Mouse (Mus musculus) hindbrain, embryonic 13.5 days (tissue): Measurements from ENCODE around the gene Cd4. TPM values are rescaled to one million over a fixed set of nuclear protein-coding genes. Genes with fewer than 3 reads are reported as not detected.

Experiments
- ATAC-seq: fragments of 200-750 bp; cut with Nextera tagmentation; 2 replicates; pipeline ENCODE4 v1.8.0; 2017; ENCODE audit warnings: moderate TSS enrichment; ENCODE audit not compliant: low FRiP score
- H3K27ac ChIP-seq: fragments of 300-500 bp; sonication (generic); 2 replicates; pipeline ENCODE4 v1.5.1; 2015; ENCODE audit warnings: inconsistent platforms, mild to moderate bottlenecking, moderate library complexity
- H3K27me3 ChIP-seq: fragments of 300-500 bp; sonication (generic); 2 replicates; pipeline ENCODE4 v1.6.1; 2015; ENCODE audit warnings: mild to moderate bottlenecking, inconsistent platforms
- H3K36me3 ChIP-seq: fragments of 300-500 bp; sonication (generic); 2 replicates; pipeline ENCODE4 v1.6.1; 2015; ENCODE audit warnings: mild to moderate bottlenecking, inconsistent platforms
- H3K4me1 ChIP-seq: fragments of 300-500 bp; sonication (generic); replicated peaks from 2 replicates; pipeline ENCODE4 v1.6.1; 2015; ENCODE audit warnings: inconsistent platforms
- H3K4me2 ChIP-seq: fragments of 300-500 bp; sonication (generic); 2 replicates; pipeline ENCODE4 v1.6.1; 2015; ENCODE audit warnings: inconsistent platforms, mild to moderate bottlenecking, moderate library complexity
- H3K4me3 ChIP-seq: fragments of 300-500 bp; sonication (generic); 2 replicates; pipeline ENCODE4 v1.5.1; 2015; ENCODE audit warnings: mild to moderate bottlenecking, inconsistent platforms
- H3K9ac ChIP-seq: fragments of 300-500 bp; sonication (generic); 2 replicates; pipeline ENCODE4 v1.6.1; 2015; ENCODE audit warnings: mild to moderate bottlenecking, inconsistent platforms
- H3K9me3 ChIP-seq: fragments of 300-500 bp; sonication (generic); 2 replicates; pipeline ENCODE4 v1.6.1; 2016; ENCODE audit warnings: inconsistent platforms
- WGBS: fragments of 180-500 bp; shearing (Covaris S2); methylation state at CpG from one replicate; pipeline ENCODE4 v1.1.7; 2015; 5-methylcytosine and 5-hydroxymethylcytosine counted together
- polyA plus RNA-seq: library from polyadenylated mRNA; unstranded; fragments of >200 nt; fragmentation: Nextera tagmentation; extraction: Ambion mirVana; gene quantifications from 2 replicates; pipeline ENCODE4 v1.2.1, GENCODE M21; 2015

Gene Cd4
- polyA plus RNA-seq, 1 experiment from 2014 or later = 0.19 TPM

DNA sequence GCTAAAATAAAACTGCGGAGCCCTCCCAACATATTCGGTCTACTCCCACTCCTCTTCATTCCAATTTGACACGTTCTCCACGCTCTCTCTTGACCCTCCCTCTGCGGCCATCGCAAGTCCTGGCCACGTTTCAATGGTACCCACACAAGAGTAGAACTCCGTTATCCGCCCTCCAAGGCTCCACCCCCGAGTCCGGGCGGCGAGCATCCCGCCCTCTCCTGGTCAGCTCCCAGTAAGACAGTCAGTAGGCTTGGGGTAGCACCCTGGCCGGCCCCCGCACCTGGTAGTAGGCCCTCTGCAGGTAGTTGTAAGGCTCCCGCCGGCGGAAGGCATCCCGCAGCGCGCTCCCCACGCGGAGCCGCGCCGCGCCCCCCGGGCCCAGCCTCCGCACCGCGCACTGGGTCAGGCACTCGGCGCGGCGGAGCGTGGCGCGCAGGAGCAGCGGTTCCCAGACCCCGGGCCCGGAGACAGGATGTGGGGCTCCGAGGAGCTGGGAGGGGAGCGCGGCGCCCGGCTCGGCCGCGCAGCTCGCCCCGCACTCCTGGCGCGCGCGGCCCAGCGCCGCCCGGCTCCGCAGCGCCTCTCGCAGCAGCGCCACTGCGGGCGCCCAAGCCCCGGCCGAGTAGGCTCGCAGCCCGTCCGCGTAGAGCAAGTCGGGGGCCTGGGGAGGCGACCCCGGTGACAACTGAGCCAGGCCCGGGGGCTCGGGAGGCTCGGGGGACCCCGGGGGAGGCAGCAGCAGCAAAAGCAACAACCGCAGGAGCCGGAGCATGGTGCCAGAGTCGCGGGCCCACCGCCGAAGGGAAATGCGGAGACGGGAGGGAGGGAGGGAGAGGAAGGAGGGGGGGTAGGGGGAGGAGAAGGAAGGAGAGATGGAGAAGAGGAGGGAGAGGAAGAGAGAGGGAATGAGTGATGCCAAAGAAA, 30.8 kb downstream of the Cd4 start, which contains the start of gene P3h3:
Gene P3h3, minus strand, starts transcription at position 837 of the 924 bp plus-strand sequence.
- Histone ChIP-seq H3K27ac (peak within 1 kb of the TSS; percentile 99), H3K9ac (peak within 1 kb of the TSS; percentile 95), H3K9me3 (no peaks in the 10 kb centered on the region), H3K4me3 (peak within 1 kb of the TSS; percentile 67), H3K36me3 (peaks cover 25% of the 10 kb centered on the region), H3K27me3 (no peaks in the 10 kb centered on the region; the same call in 1 of the 2 replicates), H3K4me1 (peaks cover 66% of the 10 kb centered on the region), H3K4me2 (peak within 1 kb of the TSS; percentile 77)
- WGBS = under 1% methylated on average over 70 of the region's 86 CpGs
- ATAC-seq = peak; percentile 87

DNA sequence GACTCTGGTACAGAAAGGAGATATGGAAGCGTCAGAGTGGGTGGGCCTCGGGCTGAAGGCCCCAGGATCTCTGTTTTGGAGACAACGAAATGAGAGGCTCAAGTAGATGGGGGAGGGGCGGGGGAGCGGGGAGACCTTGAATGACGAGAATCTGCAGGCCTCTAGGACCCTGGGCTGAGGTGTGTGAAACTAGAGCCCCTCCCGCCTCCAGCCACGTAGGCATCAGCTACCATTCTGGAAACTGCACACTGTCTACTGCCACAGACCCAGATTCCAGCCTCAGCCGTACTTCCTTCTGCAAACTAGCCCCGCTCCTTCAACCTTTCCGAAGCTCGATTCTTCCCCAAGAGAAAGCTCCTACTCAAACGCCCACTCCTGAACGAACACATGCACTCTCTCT, 31.7 kb downstream of the Cd4 start:
- ATAC-seq = peak; percentile 69
- peaks cover 58% of the 10 kb centered on the region for H3K4me1 ChIP-seq
- peak overlapping the region; percentile 99 for H3K27ac ChIP-seq
- H3K36me3 ChIP-seq = peaks cover 24% of the 10 kb centered on the region
- 6% methylated on average over 14 of the region's 14 CpGs for WGBS
- peak overlapping the region; percentile 67 for H3K4me3 ChIP-seq
- H3K9me3 ChIP-seq = no peaks in the 10 kb centered on the region
- peak overlapping the region; percentile 95 for H3K9ac ChIP-seq
- peak overlapping the region; percentile 77 for H3K4me2 ChIP-seq
- no peaks in the 10 kb centered on the region; the same call in 1 of the 2 replicates for H3K27me3 ChIP-seq

DNA sequence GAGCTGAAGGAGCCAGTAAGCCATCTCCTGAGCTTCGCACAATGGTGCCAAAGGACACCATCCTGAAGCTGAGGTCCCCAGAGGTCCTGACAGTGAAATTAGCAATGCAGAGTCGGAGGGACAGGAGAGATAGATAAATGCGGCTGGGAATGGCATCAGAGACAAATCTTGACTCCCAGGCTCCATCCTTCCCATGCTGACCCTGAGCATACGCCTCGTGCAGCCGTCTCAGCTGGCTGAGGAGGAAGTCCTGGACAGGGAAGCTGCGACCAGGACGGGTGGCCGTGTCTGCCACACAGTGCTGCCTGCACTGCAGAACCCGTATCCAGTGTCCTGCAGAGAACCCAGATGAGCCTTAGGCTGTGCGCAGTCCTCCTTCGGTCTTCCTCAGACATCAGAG, 33.4 kb downstream of the Cd4 start:
- Histone ChIP-seq H3K4me3 (no peak overlapping the region), H3K4me2 (no peak overlapping the region), H3K36me3 (peaks cover 22% of the 10 kb centered on the region), H3K27me3 (no peaks in the 10 kb centered on the region; the same call in 1 of the 2 replicates), H3K4me1 (peaks cover 41% of the 10 kb centered on the region), H3K9me3 (no peaks in the 10 kb centered on the region), H3K27ac (no peak overlapping the region), H3K9ac (no peak overlapping the region)
- ATAC-seq = no peak
- WGBS = 74% methylated on average over 12 of the region's 12 CpGs

DNA sequence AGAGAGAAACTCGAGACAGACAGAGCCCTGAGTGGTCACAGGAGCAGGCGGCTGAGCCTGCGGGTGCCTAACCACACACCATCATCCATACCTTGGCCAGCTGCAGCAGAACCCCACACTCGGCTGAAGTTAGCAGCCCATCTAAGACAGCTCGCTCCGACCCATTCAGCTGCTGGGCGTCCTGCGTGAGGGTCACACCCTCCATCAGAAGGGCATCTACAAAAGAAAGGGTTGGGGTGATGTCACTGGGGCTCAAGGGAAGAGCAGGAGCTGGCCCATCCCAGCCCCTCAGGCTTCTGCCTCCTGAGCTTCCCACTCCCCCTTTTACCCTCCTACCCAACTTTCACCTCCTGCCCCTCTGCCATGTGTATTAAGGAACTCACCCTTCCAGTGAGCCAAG, 37.5 kb downstream of the Cd4 start:
- Histone ChIP-seq H3K4me1 (peaks cover 17% of the 10 kb centered on the region; the same call in 1 of the 2 replicates), H3K27me3 (no peaks in the 10 kb centered on the region), H3K4me3 (no peak overlapping the region), H3K9me3 (no peaks in the 10 kb centered on the region), H3K9ac (no peak overlapping the region), H3K27ac (no peak overlapping the region), H3K36me3 (peaks cover 24% of the 10 kb centered on the region), H3K4me2 (no peak overlapping the region)
- whole genome bisulfite sequencing = 48% methylated on average over 8 of the region's 8 CpGs
- no peak for ATAC-seq

DNA sequence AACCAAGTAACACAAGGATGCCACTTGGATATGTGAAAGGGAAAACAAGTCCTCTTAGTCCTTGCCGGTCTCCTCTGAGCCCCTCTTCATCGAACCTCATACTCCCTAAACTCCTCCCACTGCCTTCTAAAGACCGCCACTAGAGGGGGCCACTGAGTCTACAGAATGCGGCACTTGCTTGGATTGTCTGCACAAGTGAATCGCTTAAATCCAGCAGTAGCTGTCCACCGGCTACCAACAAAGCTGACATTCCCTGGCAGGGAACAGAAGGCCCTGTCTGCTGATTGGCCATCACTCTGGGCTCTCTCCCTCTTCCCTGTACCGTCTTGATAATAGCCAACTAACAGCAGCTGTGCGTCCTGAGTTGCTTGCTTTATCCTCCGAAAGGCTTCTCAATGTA, 40.7 kb downstream of the Cd4 start:
- no peak overlapping the region for H3K9ac ChIP-seq
- H3K4me1 ChIP-seq = 0 out of 2 replicates have a peak, but pooled peaks cover 10% of the 10 kb centered on the region
- peak; percentile 69 for ATAC-seq
- no peaks in the 10 kb centered on the region for H3K27me3 ChIP-seq
- H3K27ac ChIP-seq = peak overlapping the region; percentile 76
- H3K4me2 ChIP-seq = peak overlapping the region; percentile 20; the same call in 1 of the 2 replicates
- H3K9me3 ChIP-seq = no peaks in the 10 kb centered on the region
- peaks cover 27% of the 10 kb centered on the region for H3K36me3 ChIP-seq
- H3K4me3 ChIP-seq = no peak overlapping the region
- WGBS = 5% methylated on average over 9 of the region's 9 CpGs

DNA sequence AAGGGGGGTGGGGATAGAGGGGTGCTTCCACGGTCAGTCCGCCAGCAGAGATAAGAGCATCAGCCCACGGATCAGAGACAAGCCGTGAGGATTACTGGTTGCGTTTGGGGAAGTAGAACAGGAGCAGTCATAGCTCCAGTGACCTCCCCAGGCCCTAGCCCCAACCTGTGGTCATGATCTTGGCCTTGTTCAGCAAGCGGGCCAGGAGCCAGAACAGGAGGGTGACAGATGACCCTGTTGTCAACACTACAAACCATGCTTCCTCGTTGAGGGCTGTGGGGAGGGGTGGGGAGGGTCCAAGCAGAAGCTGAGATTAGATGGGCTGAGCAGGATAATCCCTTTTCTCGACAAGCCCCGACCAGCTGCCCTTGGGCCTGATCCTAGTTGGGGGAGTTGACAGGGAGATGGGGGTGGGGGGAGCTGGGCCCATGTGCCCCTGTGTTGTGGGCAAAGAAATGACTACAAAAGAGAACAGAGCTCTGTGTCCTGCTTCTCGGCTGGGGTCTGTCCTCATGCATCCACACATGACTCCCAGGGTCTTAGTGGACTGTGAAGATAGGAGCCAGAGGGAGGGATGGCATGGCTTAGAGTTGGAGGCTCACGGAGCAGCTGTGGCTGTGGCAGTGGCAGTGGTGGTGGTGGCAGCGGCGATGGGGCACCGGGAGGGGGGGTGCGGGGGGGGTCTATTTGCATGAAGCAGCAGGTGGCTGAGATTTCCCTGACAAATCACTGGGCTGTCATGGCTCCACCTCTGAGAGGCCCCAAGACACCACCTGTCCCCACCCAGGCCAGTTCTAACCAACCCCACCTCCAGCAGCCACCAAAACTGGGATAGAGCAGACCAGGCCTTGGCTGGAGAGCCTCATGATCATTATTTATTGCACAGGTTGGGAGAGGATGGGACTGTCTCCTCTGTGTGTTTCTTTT, 47.5 kb downstream of the Cd4 start, which contains the start of gene Gnb3:
Gene Gnb3, minus strand, starts transcription at position 35 of the 927 bp plus-strand sequence.
- Histone ChIP-seq H3K4me3 (no peak within 1 kb of the TSS), H3K36me3 (peaks cover 23% of the 10 kb centered on the region), H3K4me2 (no peak within 1 kb of the TSS), H3K27me3 (no peaks in the 10 kb centered on the region), H3K9ac (peak within 1 kb of the TSS; percentile 58), H3K27ac (no peak within 1 kb of the TSS), H3K9me3 (no peaks in the 10 kb centered on the region), H3K4me1 (peaks cover 15% of the 10 kb centered on the region)
- ATAC-seq = peak; percentile 47; the same call in 1 of the 2 replicates
- WGBS = 37% methylated on average over 15 of the region's 15 CpGs

DNA sequence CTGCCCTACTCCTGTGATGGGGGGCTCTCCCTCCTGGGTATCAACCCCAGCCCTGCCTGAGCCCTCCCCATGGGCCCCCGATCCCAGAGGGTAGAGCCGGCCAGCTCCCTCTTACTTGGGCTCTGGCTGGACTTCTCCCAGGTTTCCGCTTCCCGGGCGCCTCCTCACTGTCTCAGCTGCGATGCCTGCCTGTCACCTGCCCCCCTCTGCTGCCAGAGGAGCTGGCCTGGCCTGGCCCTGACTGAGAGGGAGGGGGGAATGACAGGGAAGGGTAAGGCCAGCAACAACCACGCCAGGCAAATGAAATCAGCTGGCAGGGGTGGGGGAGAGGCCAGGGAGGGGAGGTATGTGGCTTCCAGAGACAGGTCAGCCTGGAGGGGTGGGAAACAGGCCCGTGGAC, 48.2 kb downstream of the Cd4 start:
- no peaks in the 10 kb centered on the region for H3K9me3 ChIP-seq
- no peak overlapping the region for H3K4me3 ChIP-seq
- 9% methylated on average over 8 of the region's 8 CpGs for WGBS
- ATAC-seq = 0 out of 2 replicates have a peak, but pooled peaks have one; percentile 6
- H3K4me2 ChIP-seq = no peak overlapping the region
- peaks cover 17% of the 10 kb centered on the region for H3K4me1 ChIP-seq
- H3K27ac ChIP-seq = no peak overlapping the region
- peak overlapping the region; percentile 58 for H3K9ac ChIP-seq
- H3K36me3 ChIP-seq = peaks cover 16% of the 10 kb centered on the region
- no peaks in the 10 kb centered on the region for H3K27me3 ChIP-seq

DNA sequence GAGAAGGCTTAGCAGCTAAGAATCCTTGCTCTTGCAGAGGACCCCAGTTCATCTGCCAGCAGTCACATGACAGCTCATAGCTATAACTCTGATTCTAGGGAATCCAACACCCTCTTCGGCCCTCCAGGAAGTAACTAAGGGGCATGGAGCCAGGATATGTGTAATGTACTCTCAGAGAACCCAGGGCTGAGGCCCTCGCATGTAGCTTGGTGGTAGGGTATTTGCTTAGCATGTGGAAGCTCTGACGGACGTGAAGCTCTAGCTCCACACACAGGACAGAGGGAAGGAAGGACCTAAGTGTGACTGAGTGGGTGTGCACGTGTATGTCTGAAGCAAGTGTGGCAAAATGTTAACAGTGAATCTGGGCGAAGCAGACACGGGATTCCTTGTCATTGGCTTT, 51.6 kb downstream of the Cd4 start:
- H3K27me3 ChIP-seq = no peaks in the 10 kb centered on the region
- 86% methylated on average over 7 of the region's 7 CpGs for WGBS
- ATAC-seq = no peak
- 0 out of 2 replicates have a peak overlapping the region, but pooled peaks have one; percentile 8 for H3K9ac ChIP-seq
- no peak overlapping the region for H3K4me2 ChIP-seq
- H3K27ac ChIP-seq = no peak overlapping the region
- peaks cover 20% of the 10 kb centered on the region for H3K4me1 ChIP-seq
- H3K4me3 ChIP-seq = no peak overlapping the region
- H3K9me3 ChIP-seq = no peaks in the 10 kb centered on the region
- peaks cover 11% of the 10 kb centered on the region for H3K36me3 ChIP-seq

DNA sequence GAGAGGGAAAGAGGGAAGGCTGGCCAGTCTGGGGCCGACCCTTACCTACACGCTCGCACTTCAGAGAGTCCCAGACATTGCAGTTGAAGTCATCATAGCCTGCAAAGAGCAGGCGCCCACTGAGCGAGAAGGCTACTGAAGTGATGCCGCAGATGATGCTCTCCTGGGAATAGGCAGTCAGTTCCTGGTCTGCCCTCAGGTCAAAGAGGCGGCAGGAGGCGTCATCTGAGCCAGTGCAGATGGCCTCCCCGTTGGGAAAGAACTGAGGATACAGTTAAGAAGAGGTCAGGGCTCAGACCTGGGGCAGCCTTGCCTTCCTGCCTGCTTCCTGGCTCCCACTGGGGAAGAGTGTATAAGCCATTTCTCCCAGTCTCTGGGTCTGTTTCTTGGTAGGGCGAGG, 52.5 kb downstream of the Cd4 start:
- Histone ChIP-seq H3K27me3 (no peaks in the 10 kb centered on the region), H3K4me3 (no peak overlapping the region), H3K4me2 (no peak overlapping the region), H3K9me3 (no peaks in the 10 kb centered on the region), H3K4me1 (peaks cover 26% of the 10 kb centered on the region), H3K9ac (peak overlapping the region; percentile 35; the same call in 1 of the 2 replicates), H3K27ac (no peak overlapping the region), H3K36me3 (peaks cover 8% of the 10 kb centered on the region; the same call in 1 of the 2 replicates)
- 61% methylated on average over 10 of the region's 10 CpGs for WGBS
- no peak for ATAC-seq

DNA sequence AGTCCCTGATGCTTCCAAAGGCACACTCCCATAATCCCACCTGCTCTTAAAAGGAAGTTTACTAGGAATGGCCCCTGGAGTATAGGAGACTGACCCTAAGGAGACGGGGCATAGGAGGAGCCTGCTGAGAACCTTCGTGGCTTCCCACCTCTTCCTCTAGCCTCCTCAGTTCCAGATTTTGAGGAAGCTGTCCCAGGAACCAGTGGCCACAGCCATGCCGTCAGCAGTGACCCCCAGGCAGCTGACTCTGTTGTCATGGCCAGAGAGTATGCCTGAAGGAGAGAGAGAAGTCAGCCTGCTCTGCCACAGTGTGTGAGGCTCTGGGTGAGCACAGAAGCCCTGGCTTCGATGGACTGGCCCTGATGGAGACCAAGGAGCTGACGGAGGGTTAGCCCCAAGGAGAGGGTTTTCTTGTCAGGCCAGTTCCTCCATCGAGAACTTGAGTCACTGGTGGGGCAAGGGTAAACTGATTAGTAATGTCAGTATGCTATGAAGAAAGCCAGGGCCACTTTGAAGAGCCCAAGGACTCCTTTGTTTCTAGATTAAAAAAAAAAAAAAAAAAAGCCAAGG, 53.4 kb downstream of the Cd4 start:
- peaks cover 8% of the 10 kb centered on the region; the same call in 1 of the 2 replicates for H3K36me3 ChIP-seq
- H3K4me1 ChIP-seq = peaks cover 21% of the 10 kb centered on the region
- no peak overlapping the region for H3K4me2 ChIP-seq
- no peaks in the 10 kb centered on the region for H3K27me3 ChIP-seq
- no peak for ATAC-seq
- 89% methylated on average over 6 of the region's 6 CpGs for WGBS
- no peak overlapping the region for H3K27ac ChIP-seq
- no peaks in the 10 kb centered on the region for H3K9me3 ChIP-seq
- H3K9ac ChIP-seq = peak overlapping the region; percentile 43; the same call in 1 of the 2 replicates
- no peak overlapping the region for H3K4me3 ChIP-seq

DNA sequence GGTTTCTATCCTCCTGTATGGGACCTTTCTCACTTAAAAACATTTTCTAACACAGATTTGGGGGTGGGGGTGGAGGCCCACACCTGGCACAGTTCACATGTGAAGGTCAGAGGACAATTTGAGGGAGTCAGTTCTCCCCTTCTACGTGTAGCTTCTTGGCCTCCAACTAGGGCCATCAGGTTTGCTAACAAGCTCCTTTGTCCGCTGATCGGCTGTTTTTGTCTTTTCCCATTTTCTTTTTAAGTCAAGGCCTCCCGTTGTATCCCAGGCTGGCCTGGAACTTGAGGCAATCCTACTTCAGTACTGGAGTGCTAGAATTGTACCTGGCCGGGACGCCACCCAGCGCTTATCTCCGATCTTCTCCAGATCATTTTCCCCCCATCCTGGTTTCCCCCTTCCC, 56.4 kb downstream of the Cd4 start:
- H3K9ac ChIP-seq = peak overlapping the region; percentile 9; the same call in 1 of the 2 replicates
- H3K27ac ChIP-seq = no peak overlapping the region
- peaks cover 8% of the 10 kb centered on the region; the same call in 1 of the 2 replicates for H3K36me3 ChIP-seq
- H3K27me3 ChIP-seq = no peaks in the 10 kb centered on the region
- no peak for ATAC-seq
- H3K9me3 ChIP-seq = no peaks in the 10 kb centered on the region
- peak overlapping the region; percentile 64; the same call in 1 of the 2 replicates for H3K4me2 ChIP-seq
- WGBS = 94% methylated on average over 8 of the region's 8 CpGs
- H3K4me1 ChIP-seq = peaks cover 32% of the 10 kb centered on the region
- H3K4me3 ChIP-seq = no peak overlapping the region
